Mouse (Mus musculus): ENCODE measurements around the gene Rcn1. TPM values are rescaled to one million over a fixed set of nuclear protein-coding genes. Genes with fewer than 3 reads are reported as not detected.

Gene Rcn1
- total RNA-seq, 2 experiments from 2014 or later = 30.5 to 203 TPM

- DNase-seq (ENCODE audit: low spot score in 2 of 2) = no peak
These were observed 42.3 kb downstream of the Rcn1 start for GRCm38 (mm10) chr2:105356791-105357190.

GRCm38 (mm10) chr2:105348886-105349285 is 50.2 kb downstream of the Rcn1 start:
- no peak for DNase-seq (ENCODE audit: low spot score in 2 of 2)

GRCm38 (mm10) chr2:105339993-105340392 is 59.1 kb downstream of the Rcn1 start:
- no peak for DNase-seq (ENCODE audit: low spot score in 2 of 2)

- no peak for DNase-seq (ENCODE audit: low spot score in 2 of 2)
These were observed 61.8 kb downstream of the Rcn1 start for GRCm38 (mm10) chr2:105337171-105337875.

GRCm38 (mm10) chr2:105336314-105337027 is 62.6 kb downstream of the Rcn1 start:
- DNase-seq (ENCODE audit: low spot score in 2 of 2) = no peak

Other genes with a start within 250 kb of the Rcn1 start
- gene Them7, start 175.0 kb downstream of the Rcn1 start, total RNA-seq (2021) = under 1 TPM; 0.64 to 0.73 TPM

Measured in adrenal gland, adult 18-20 months (tissue).